Mouse (Mus musculus): Measurements from ENCODE around the gene Wfdc18. TPM values are rescaled to one million over a fixed set of nuclear protein-coding genes. Genes with fewer than 3 reads are reported as not detected.

Wfdc18 gene
- polyA plus RNA-seq (2015; fragmentation: Nextera tagmentation; extraction: Ambion mirVana), result not detected in 2 replicates

- Histone ChIP-seq H3K4me3 (no peak within 1 kb of the TSS), H3K27me3 (no peaks in the 10 kb centered on the region), H3K4me1 (replicated peaks) (no peaks in the 10 kb centered on the region), H3K27ac (replicated peaks) (no peak within 1 kb of the TSS), H3K4me2 (no peak within 1 kb of the TSS), H3K9me3 (no peaks in the 10 kb centered on the region), H3K9ac (no peak within 1 kb of the TSS), H3K36me3 (no peaks in the 10 kb centered on the region)
- WGBS, result 72% methylated on average over 4 of the region's 4 CpGs
- ATAC-seq (ENCODE audit: low FRiP score, low read depth), result no peak
Observed at GRCm38 (mm10) chr11:83708715-83709114, at the start of gene Wfdc18. Gene Wfdc18, plus strand, starts transcription at chr11:83709015.

GRCm38 (mm10) chr11:83662204-83662603 lies 46.6 kb upstream of the Wfdc18 start, which contains the start of gene Ccl4:
Gene Ccl4, plus strand, starts transcription at chr11:83662584.
- H3K4me3 ChIP-seq, result no peak within 1 kb of the TSS
- no peaks in the 10 kb centered on the region for H3K27me3 ChIP-seq
- no peaks in the 10 kb centered on the region for H3K4me1 ChIP-seq (replicated peaks)
- ATAC-seq (ENCODE audit: low FRiP score, low read depth), result no peak
- no peaks in the 10 kb centered on the region for H3K36me3 ChIP-seq
- no peaks in the 10 kb centered on the region for H3K9me3 ChIP-seq
- no peak within 1 kb of the TSS for H3K9ac ChIP-seq
- WGBS, result 85% methylated on average over 6 of the region's 6 CpGs
- no peak within 1 kb of the TSS for H3K27ac ChIP-seq (replicated peaks)
- H3K4me2 ChIP-seq, result no peak within 1 kb of the TSS

DNA sequence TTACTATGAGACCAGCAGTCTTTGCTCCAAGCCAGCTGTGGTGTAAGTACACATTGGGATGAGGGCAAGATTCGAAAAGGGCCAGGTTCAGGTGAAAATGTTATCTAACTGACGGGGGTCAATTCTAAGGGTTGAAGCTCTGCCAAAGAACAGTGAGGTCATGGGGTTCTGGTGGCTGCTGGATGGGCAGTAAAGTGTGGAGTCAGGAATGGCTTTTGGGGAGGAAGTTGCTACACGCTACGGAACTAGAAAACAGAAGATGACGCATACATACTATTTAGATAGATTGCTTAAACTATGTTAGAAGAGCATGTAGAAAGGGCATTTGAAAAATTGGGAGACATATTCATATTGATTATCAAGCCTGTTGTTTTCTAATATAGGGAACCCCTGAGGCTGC lies 45.3 kb upstream of the Wfdc18 start:
- 84% methylated on average over 5 of the region's 5 CpGs for WGBS
- Histone ChIP-seq H3K27ac (replicated peaks) (no peak overlapping the region), H3K9me3 (no peaks in the 10 kb centered on the region), H3K4me1 (replicated peaks) (no peaks in the 10 kb centered on the region), H3K4me2 (no peak overlapping the region), H3K9ac (no peak overlapping the region), H3K4me3 (no peak overlapping the region), H3K36me3 (no peaks in the 10 kb centered on the region), H3K27me3 (no peaks in the 10 kb centered on the region)
- no peak for ATAC-seq (ENCODE audit: low FRiP score, low read depth)

DNA sequence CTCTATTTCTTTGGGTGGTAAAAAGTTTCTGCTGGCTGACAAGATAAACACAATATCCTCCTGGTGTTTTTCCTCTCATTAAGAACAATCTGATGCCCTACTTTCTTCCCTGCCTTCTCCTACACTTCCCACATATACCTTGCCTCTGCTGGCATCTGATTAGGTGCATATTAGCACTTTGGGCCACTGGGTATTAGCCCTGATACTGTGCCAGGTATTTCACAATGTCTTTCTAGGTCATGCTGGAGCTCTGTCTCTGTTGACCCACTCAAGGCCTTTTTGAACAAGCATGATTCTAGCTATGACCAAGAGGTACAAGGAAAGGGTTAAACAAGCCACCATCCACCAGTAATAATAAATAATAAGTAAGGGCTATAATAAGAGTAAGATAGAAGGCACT lies 37.1 kb upstream of the Wfdc18 start:
- Histone ChIP-seq H3K27me3 (no peaks in the 10 kb centered on the region), H3K36me3 (no peaks in the 10 kb centered on the region), H3K9ac (no peak overlapping the region), H3K4me1 (replicated peaks) (no peaks in the 10 kb centered on the region), H3K9me3 (no peaks in the 10 kb centered on the region), H3K27ac (replicated peaks) (no peak overlapping the region), H3K4me3 (no peak overlapping the region), H3K4me2 (no peak overlapping the region)
- ATAC-seq (ENCODE audit: low FRiP score, low read depth), result no peak

DNA sequence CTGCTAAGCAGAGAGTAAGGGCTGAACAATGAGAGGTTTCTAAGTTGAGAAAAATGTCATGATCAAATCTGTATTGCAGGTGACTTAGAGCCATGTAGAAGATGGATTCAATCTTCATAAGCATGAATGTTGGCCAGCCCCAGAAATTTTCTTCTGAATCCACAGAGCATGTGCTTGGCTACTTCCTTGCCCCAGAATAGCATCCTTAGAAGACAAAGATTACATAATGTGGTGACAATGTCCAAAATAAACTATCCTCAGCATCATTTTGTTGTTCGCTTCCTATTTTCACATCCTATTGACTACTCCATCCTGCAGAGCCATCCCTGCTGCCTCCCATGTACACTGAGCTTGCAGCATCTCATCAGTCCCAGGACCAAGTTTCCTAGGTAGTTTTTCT lies 33.1 kb upstream of the Wfdc18 start:
- Histone ChIP-seq H3K36me3 (no peaks in the 10 kb centered on the region), H3K27me3 (no peaks in the 10 kb centered on the region), H3K4me1 (replicated peaks) (no peaks in the 10 kb centered on the region), H3K4me2 (no peak overlapping the region), H3K9me3 (no peaks in the 10 kb centered on the region), H3K9ac (no peak overlapping the region), H3K4me3 (no peak overlapping the region), H3K27ac (replicated peaks) (no peak overlapping the region)
- no peak for ATAC-seq (ENCODE audit: low FRiP score, low read depth)
- WGBS, result 98% methylated on average over 1 of the region's 1 CpGs

- Histone ChIP-seq H3K4me3 (no peak overlapping the region), H3K27ac (replicated peaks) (no peak overlapping the region), H3K4me1 (replicated peaks) (no peaks in the 10 kb centered on the region), H3K27me3 (no peaks in the 10 kb centered on the region), H3K9ac (no peak overlapping the region), H3K9me3 (no peaks in the 10 kb centered on the region), H3K36me3 (no peaks in the 10 kb centered on the region), H3K4me2 (no peak overlapping the region)
- 79% methylated on average over 1 of the region's 1 CpGs for WGBS
- no peak for ATAC-seq (ENCODE audit: low FRiP score, low read depth)
Observed at GRCm38 (mm10) chr11:83689918-83690317, 18.9 kb upstream of the Wfdc18 start.

- H3K36me3 ChIP-seq, result no peaks in the 10 kb centered on the region
- 82% methylated on average over 1 of the region's 1 CpGs for WGBS
Observed at GRCm38 (mm10) chr11:83692008-83692407, 16.8 kb upstream of the Wfdc18 start.

GRCm38 (mm10) chr11:83703705-83704104 lies 5.1 kb upstream of the Wfdc18 start, which contains the start of gene Wfdc17:
Gene Wfdc17, plus strand, starts transcription at chr11:83703991.
- H3K4me2 ChIP-seq, result no peak within 1 kb of the TSS
- H3K4me3 ChIP-seq, result no peak within 1 kb of the TSS
- no peaks in the 10 kb centered on the region for H3K4me1 ChIP-seq (replicated peaks)
- no peaks in the 10 kb centered on the region for H3K27me3 ChIP-seq
- H3K36me3 ChIP-seq, result no peaks in the 10 kb centered on the region
- no peak for ATAC-seq (ENCODE audit: low FRiP score, low read depth)
- H3K9ac ChIP-seq, result no peak within 1 kb of the TSS
- H3K27ac ChIP-seq (replicated peaks), result no peak within 1 kb of the TSS
- no peaks in the 10 kb centered on the region for H3K9me3 ChIP-seq
- 66% methylated on average over 1 of the region's 1 CpGs for WGBS

More at GRCm38 (mm10) chr11:83692008-83692407, 16.8 kb upstream of the Wfdc18 start:
- Histone ChIP-seq H3K27me3 (no peaks in the 10 kb centered on the region), H3K9ac (no peak overlapping the region), H3K4me1 (replicated peaks) (no peaks in the 10 kb centered on the region), H3K27ac (replicated peaks) (no peak overlapping the region), H3K9me3 (no peaks in the 10 kb centered on the region), H3K4me2 (no peak overlapping the region), H3K4me3 (no peak overlapping the region)
- no peak for ATAC-seq (ENCODE audit: low FRiP score, low read depth)

- Histone ChIP-seq H3K27me3 (no peaks in the 10 kb centered on the region), H3K4me3 (no peak overlapping the region), H3K27ac (replicated peaks) (no peak overlapping the region), H3K36me3 (no peaks in the 10 kb centered on the region), H3K4me1 (replicated peaks) (no peaks in the 10 kb centered on the region), H3K4me2 (no peak overlapping the region), H3K9ac (no peak overlapping the region), H3K9me3 (no peaks in the 10 kb centered on the region)
- ATAC-seq (ENCODE audit: low FRiP score, low read depth), result no peak
- WGBS, result 93% methylated on average over 5 of the region's 5 CpGs
Observed at GRCm38 (mm10) chr11:83709683-83710082, 868 bp downstream of the Wfdc18 start.

DNA sequence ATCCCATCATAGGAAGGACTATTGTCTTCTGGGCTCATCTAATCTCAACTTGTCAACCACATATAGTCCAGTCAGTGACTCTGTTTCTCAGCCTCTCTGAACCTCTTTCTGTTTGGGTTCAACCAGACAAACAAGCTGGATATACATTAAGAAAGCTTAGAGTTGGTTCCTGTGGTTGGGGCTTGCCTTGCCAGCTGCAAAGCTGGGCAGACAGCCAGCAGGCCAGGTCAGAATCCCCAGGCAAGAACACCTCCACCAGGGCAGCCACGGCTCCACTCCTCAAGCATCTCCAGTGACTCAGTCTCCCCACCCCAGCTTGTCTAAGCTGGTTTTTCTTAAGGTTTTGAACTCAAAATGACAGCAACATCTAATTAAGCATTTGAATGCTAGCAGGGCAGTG lies 3.9 kb downstream of the Wfdc18 start:
- ATAC-seq (ENCODE audit: low FRiP score, low read depth), result no peak
- 87% methylated on average over 1 of the region's 1 CpGs for WGBS

GRCm38 (mm10) chr11:83713925-83714324 lies 5.1 kb downstream of the Wfdc18 start:
- no peak overlapping the region for H3K4me3 ChIP-seq
- H3K27me3 ChIP-seq, result no peaks in the 10 kb centered on the region
- WGBS, result 86% methylated on average over 2 of the region's 2 CpGs
- H3K27ac ChIP-seq (replicated peaks), result no peak overlapping the region
- H3K36me3 ChIP-seq, result no peaks in the 10 kb centered on the region
- no peak overlapping the region for H3K4me2 ChIP-seq
- ATAC-seq (ENCODE audit: low FRiP score, low read depth), result no peak
- H3K9ac ChIP-seq, result no peak overlapping the region
- H3K4me1 ChIP-seq (replicated peaks), result no peaks in the 10 kb centered on the region
- H3K9me3 ChIP-seq, result no peaks in the 10 kb centered on the region

More for the DNA sequence above, 3.9 kb downstream of the Wfdc18 start:
- H3K27ac ChIP-seq (replicated peaks), result no peak overlapping the region
- H3K4me1 ChIP-seq (replicated peaks), result no peaks in the 10 kb centered on the region
- no peaks in the 10 kb centered on the region for H3K36me3 ChIP-seq
- no peaks in the 10 kb centered on the region for H3K27me3 ChIP-seq
- no peak overlapping the region for H3K9ac ChIP-seq
- no peak overlapping the region for H3K4me3 ChIP-seq
- H3K9me3 ChIP-seq, result no peaks in the 10 kb centered on the region
- no peak overlapping the region for H3K4me2 ChIP-seq

GRCm38 (mm10) chr11:83717042-83717665 lies 8.3 kb downstream of the Wfdc18 start:
- Histone ChIP-seq H3K9me3 (no peaks in the 10 kb centered on the region), H3K4me1 (replicated peaks) (no peaks in the 10 kb centered on the region), H3K36me3 (no peaks in the 10 kb centered on the region), H3K9ac (no peak overlapping the region), H3K27ac (replicated peaks) (no peak overlapping the region), H3K4me3 (no peak overlapping the region), H3K4me2 (no peak overlapping the region), H3K27me3 (no peaks in the 10 kb centered on the region)
- ATAC-seq (ENCODE audit: low FRiP score, low read depth), result no peak
- 84% methylated on average over 6 of the region's 6 CpGs for WGBS

- Histone ChIP-seq H3K4me1 (replicated peaks) (no peaks in the 10 kb centered on the region), H3K27ac (replicated peaks) (no peak overlapping the region), H3K4me2 (no peak overlapping the region), H3K9me3 (no peaks in the 10 kb centered on the region), H3K36me3 (no peaks in the 10 kb centered on the region), H3K4me3 (no peak overlapping the region), H3K9ac (no peak overlapping the region), H3K27me3 (no peaks in the 10 kb centered on the region)
- no peak for ATAC-seq (ENCODE audit: low FRiP score, low read depth)
Observed at GRCm38 (mm10) chr11:83720766-83721165, 12.0 kb downstream of the Wfdc18 start.
